Mouse (Mus musculus) embryonic fibroblast, embryonic 13.5 days (primary cell): Measurements from ENCODE around the gene Slc25a42.

ENCODE experiments used
- CTCF ChIP-seq: IDR thresholded peaks from 2 replicates; pipeline ENCODE4 v1.5.1; 2011; ENCODE audit warnings: mild to moderate bottlenecking, control low read depth, low read length, moderate library complexity, borderline replicate concordance; ENCODE audit not compliant: insufficient read depth
- POLR2A ChIP-seq: IDR thresholded peaks from 2 replicates; pipeline ENCODE4 v1.6.1; 2011; ENCODE audit warnings: low read depth, mild to moderate bottlenecking, control low read depth, low read length, moderate library complexity

DNA sequence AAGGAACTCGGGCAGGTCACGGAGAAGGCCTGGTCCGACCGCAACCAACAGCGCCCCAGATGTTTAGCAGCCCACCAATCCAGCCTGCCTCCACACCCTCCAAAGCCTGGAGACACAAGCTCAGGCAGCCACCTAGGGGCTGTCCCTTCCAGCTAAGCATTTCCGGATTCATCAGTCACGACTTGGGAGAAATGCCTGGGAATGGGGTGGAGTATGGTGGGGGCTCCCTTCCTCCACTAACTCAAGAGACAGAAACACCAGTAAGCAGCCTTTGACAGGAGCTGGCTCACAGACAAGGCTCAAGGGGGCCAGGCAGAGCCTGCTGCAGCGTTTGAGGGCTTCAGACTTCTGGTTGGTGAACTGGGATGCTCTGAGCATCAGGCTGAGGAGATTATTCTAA lies 1.6 kb downstream of the Slc25a42 start:
- TF ChIP-seq CTCF (no peak), POLR2A (no peak)
